Mouse (Mus musculus) liver, embryonic 14.5 days (tissue): Measurements from ENCODE around the gene Ephb3.

Experiments used
- CTCF ChIP-seq: IDR thresholded peaks from 2 replicates; pipeline ENCODE4 v1.5.1; 2016; ENCODE audit warnings: antibody characterized with exemption, low read depth, control low read depth
- EP300 ChIP-seq: IDR thresholded peaks from 2 replicates; pipeline ENCODE4 v1.6.1; 2016; ENCODE audit warnings: antibody characterized with exemption, low read depth

- TF ChIP-seq CTCF (peak; percentile 14; the same call in 1 of the 2 replicates), EP300 (no peak)
Measured at GRCm38 (mm10) chr16:21188345-21188744, 16.2 kb upstream of the Ephb3 start.
